Mouse (Mus musculus) ovary, adult 10 weeks (tissue): Measurements from ENCODE around the gene Rbpj. TPM values are rescaled to one million over a fixed set of nuclear protein-coding genes. Genes with fewer than 3 reads are reported as not detected.

Experiments
- polyA plus RNA-seq: library from polyadenylated mRNA; stranded (reverse); fragments of 350-450 nt; fragmentation: Illumina TruSeq; extraction: RNeasy Lipid Tissue Mini Kit (QIAGEN cat#74804); gene quantifications from one replicate; pipeline ENCODE4 v1.2.3, GENCODE M21; 2014

Gene Rbpj
- polyA plus RNA-seq, result 184 TPM

DNA sequence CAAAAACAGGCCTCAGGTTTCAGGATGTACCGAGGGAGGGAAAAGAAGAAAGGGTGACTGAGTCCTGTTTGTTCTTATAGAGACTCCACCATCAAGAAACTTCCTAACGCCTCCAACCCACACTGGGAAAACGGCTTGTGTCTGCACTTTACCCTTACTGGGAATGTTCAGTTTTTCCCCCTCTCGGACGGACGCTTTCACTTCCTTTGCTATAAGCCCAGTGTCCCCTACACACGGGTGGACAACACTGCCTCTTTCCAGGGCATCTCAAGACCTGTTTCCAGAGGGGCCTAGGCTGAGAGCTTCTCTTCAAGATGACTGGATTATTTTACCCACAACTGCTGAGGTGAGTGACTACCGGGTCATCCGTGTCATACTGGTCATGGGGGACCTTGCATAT is at the start of gene Rbpj:
TSS of gene Rbpj (plus strand) at position 270 of the 400 bp plus-strand sequence.

Other genes with a start within 250 kb of the Rbpj start
- 7.2 TPM for gene Smim20, start 199.1 kb upstream of the Rbpj start, polyA plus RNA-seq
- gene Cckar, start 241.6 kb downstream of the Rbpj start, polyA plus RNA-seq, result not detected